Mouse (Mus musculus) frontal cortex, postnatal 10 days (tissue): ENCODE results near the gene Slc16a1.

Source experiments
- DNase-seq, 2 experiments: peaks; one replicate each; pipeline ENCODE4 v3.0.0; 2022; ENCODE audit warnings: low spot score in 2 of 2, mixed read lengths in 1 of 2

Gene Slc16a1

DNA sequence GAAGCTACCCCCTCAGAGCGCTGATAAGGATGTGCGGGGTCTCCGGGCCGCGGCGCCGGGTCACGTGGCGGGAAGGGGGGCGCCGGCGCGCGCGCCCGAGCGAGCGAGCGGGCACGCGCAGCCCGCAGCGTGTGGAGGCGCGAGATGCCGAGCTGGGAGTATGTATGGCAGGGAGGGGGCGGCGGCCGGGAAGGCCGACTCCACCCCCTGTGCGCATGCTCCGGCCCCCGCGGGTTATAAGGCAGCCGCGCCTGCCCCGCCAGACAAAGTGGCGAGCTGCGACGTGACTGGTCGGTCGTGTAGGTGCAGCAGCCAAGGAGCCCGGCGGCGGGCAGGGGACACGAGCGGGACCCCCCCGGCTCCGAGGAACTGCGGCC is at the start of gene Slc16a1:
TSS of gene Slc16a1 (plus strand) at position 266 of the 377 bp plus-strand sequence.
- DNase-seq: peak; percentile 86

DNA sequence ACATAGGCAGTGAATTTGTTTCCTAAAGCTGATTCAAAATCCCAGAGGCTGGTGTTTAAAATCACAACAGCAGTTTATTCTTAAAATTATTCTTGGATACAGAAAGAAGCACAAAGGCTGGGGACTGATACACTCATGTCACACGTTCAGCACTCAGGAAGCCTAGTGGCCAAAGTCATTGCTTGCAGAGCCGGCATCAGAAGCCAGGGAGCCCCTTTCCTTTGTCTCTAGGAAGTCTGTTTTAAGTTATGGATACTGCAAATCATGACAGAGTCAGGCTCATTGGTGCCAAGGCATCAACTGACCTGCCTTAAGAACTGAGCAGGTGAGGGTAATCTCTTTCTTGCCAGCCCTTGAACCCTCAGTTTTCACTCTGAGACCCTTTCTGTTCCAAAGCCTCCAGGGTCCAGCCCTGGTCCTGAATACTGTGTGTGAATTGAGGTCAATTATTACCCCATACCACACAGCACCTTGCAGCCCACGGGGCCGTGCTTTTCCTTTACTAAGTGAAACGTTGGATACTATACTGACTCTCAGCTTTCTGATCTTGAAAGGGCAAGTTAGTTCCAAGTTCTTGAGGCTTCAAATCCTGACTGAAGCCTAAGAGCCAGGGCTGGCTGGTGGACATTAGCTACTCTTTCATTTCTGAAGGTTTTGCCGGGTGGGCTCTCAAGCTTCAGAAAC is 41.9 kb upstream of the Slc16a1 start:
- DNase-seq: no peak

DNA sequence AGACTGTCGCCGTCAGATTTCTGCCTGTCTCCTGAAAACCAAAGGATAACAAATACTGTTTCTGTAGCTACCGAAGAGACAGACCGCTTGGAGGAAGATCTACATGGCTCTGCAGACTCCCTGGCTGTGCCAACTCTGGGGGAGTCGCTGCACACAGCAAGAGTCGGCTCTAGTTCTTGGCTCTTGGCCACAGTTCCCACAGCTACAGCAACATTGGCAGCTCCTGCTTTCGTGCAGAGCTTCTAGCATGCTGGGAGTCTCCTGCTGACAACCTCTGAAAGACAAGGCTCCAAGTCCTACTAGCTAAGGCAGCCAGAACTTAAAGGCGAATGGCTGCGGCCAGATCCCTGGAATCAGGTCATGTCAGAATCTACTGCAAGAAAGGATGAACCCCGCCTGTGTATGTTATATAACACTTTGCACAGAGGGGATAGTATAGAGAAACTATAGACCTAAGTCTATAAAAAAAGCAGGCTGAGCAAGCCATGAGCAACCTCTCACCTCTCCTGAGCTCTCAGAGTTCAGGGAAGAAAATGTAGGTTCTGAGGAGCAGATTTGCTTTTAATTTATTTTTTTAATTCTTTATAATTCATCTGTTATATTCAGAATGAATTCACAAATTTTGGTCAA is 41.2 kb upstream of the Slc16a1 start:
- peak; percentile 84 to 87 for DNase-seq

DNA sequence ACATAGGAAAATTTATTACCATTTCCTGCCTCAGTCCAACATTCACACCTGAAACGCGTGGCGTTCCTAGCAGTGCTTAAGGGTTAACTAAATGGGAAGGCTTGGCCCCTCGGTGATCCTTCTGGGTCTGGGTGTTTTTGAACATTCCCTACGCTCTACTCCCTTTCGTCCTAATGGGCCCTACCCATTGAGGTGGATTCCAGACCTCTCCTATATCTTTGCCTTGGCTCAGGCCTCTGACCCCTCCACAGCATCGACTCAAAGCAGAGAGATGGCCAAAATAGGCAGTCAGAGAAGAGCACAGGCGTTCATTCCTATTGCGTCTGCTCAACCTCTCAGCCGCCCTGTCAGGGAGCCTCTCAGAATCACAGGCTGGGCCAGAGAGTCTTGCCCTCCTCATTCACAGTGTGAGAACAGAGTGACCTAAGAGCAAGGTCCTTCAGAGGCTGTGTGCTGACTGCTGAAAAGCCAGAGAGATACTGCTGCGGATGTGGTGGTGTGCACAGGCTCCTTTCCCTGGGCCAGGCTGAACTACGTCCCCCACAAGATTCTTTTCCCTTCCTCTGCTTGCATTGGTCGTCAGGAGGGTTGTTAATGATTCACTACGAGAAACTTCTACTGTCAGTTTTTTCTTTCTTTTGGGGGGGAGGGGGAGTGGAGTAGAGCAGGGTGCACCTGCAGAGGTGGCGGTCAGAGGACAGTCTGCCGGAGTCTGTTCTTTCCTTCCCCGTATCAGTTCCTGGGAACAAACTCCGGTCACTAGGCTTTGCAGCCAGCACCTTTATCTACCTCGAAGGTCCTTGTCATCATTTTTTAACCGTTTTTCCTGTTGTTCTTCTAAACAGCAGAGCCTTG is 38.9 kb upstream of the Slc16a1 start:
- DNase-seq: no peak

DNA sequence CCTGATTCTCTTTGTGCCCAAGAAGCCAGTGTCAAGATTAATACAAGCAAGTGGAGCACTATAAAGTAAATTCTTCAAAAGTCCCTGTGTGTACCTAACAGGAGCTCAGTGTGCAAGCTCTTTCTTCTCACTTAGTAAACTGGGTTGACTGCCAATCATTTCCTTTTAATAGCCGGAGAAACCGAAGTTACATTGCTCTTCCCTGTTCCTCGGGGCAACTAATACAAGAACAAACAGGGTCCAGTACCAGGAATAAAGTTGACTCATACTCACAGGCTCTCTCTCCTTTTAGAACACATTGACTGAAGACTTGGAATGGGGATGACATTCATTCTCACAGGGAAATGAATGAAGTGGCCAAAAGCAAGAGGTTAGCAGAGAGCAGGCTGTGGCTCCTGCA is 37.8 kb upstream of the Slc16a1 start:
- DNase-seq: no peak

DNA sequence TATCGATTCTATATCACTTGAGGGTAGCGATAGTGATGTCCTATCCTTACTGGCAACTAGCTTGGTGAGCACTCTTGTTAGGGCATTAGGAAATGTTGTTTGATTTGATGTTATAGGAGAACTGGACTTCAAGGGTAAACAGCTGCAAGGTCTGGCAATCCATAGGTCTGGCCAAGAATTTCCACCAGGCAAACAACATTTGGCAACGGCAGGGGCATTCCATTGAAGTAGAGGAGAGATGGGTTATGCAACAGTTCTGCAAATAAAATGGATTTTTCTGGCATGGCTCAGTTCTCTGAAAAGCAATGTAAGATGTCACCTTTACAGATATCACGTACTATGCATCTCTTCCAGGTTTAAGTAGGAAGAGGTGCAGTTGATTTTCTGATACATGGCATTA is 36.8 kb upstream of the Slc16a1 start:
- DNase-seq: no peak

DNA sequence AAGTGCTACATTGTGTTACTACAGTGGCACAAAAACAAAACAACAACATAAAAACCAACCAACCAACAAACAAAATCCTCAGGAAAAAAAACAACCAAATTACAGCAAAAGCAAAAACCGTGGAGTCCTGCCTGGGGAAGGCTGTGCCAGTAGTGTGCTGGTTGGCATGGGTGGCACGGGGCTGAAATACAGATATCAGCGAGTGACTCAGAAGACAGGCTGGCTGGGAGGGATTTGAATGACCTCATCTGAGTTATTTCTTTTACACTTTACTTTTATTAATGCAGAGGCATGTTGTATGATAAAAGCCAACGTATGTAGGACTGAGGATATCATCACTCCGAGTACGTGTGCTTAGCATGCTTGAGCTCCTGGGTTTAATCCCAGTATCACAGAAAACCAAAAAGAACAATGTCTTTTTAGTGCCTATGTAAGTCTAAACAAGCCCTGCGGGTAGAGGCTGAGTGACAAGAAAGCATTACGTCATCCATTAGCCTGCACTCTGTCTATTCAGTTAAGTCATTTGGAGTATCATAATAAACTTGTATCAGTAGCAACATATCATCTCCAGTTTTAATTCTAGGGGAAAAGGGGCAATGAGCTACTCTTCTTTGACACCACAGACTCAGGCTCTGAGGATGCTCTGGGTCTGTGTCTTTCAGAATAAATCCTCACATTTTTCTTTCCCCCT is 28.6 kb upstream of the Slc16a1 start:
- no peak for DNase-seq

DNA sequence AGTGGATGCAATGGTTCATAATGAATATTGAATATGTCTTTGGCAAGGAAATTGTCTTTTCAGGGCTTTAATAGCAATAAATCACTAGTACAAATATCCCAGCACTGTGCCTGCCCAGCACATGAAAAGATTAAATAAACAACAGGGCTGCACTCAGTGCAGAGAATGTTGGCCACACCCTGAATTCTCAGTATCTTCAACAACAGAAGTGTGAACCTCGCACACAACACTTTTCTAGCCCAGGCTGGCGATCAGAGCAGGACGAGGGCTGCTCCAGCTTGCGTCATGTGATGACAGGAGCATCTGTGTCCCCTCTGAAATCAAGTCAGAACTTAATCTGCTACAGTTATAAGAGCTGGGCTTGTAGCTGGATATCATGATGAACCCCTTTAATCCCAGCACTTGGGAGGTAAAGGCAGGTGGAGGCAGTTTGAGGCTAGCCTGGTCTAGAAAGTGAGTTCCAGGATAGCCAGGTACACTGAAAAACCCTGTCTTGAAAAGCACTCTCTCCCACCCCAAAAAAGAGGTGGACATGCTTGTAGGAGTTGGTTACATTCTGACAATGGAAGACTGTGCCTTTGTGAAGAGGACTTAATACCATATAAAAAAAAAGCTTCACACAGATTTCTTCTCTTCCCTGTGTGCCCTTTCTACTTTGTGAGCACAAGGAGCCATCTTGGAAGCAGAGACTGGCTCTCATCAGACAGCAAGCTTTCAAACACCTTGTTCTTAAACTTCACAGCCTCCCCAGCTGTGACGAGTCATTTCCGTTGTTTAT is 27.8 kb upstream of the Slc16a1 start:
- DNase-seq: no peak

DNA sequence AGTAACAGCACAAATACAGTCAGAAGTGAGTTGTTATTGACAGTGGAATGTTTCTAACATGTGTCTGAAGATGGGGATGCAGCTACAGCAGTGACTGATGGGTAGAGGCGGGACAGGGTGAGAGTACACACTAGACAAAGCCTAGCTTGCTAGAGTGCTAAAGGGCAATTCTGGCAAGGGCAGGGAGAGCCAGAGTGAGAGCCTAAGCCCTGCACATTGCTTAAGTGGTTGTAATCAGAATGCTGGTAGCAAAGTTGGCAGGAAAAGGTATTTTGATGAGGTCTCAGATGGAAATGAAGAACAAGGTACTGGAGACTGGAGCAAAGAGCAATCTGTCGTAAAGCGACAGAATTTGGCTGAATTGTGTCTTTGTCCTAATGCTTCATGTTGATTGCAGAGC is 26.5 kb upstream of the Slc16a1 start:
- no peak for DNase-seq

DNA sequence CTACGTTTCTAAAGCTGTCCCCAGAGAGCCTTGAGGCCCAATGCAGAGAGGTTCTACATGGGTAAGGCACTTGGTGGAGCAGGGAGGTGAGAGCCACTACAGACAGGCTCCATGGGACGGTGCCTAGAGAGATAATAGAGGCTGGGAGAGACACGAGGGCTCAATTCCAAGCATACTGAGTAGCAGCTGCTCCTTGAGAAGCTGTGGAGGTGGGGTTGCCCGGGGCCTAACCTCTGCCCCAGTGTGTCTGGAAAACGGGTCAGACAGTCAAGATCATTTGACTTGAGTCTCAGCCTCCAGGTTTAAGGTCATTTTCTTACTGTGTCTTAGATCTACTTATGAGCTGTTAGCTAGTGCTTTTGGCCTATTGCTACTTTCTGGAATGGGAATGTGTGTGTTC is 25.4 kb upstream of the Slc16a1 start:
- no peak for DNase-seq

DNA sequence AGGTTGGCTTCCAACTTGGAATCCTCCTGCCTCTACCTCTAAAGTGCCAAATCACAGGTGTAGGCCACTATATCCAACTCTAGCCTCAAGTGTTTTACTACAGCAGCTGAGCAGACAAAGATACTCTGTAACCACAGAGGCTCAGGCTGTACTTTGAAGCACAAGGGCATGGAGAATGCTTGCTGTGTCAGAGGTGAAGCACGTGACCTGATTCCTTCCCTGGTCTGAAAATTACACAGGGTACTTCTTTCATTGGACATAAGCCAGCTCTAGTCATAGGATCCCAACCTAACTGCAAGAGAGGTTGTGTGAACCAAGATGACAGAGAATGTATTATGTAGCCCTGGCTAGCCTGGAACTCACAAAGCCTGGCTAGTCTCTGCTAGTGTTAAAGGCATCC is 24.4 kb upstream of the Slc16a1 start:
- DNase-seq: no peak

DNA sequence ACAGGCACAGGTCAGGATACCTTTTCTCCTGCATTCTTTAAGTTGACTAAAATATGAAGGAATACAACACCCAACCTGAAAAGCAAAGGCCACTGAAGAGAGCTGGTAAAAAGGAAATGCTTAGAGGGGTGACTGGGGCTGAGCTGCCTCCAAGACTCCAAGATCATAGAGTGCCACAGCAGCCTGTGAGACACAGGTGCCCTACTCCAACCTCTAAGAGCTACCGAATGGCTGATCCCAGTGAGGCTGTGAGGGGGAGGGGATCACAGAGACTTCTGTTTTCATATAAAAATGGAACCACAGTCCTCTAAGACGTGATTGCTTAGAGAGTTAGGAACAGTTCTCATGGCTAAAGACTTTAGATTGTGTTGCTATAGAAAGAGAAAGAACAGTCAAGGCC is 23.3 kb upstream of the Slc16a1 start:
- DNase-seq: no peak

DNA sequence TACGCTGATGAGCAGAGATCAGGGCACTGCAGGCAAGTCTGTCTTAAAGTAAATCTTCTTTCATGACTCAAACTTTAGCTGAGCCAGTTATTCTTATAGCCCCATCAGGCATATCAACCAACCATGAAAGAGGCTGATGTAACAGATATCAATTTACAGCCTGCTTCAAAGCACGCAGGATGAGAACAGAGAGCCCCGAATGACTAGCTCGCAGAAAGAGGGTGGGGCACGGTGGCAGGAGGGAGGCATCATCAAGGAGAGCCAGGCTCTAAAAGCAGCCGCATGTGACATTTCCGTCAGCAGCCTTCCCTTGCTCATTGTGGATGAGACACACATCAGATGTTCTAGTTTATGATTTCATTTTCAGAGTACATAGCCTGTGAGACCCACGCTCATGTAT is 22.3 kb upstream of the Slc16a1 start:
- peak in 1 of 2 experiments; percentile 44 for DNase-seq

DNA sequence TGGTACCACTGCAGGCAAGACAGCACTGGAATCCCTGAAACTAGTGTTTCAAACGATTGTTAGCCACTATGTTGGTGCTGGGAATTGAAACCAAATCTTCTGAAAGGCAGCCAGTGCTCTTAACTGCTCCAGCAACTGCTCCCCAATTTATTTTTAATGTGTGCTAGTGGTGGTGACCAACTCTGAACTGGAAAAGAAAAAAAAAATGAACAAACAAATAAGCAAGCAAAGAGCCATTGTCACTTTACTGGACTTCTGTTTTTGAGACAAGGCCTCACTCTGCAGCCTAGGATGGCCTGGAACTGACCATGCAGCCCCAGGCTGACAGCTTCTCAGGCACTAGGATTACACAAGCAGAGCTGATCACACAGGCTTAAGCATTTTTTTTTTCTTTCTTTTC is 16.6 kb upstream of the Slc16a1 start:
- no peak for DNase-seq

DNA sequence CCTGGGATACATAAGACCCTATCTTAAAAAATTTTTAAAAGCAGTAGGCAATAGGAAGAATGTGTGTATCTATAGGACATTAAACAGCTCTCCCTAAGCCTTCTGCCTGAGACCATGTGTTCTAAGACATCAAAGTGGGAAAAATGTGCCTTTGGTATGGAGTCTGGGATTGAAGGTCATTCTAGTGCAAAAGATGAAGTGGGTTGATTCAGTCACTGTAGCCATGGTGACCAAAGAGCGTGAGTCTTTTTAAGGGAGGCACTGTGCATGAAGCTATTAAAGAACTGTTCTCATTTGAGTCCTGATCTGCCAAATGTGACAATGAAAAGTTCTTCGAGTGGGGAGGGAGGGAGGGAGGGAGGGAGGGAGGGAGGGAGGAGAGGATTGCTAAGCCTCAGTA is 8.7 kb upstream of the Slc16a1 start:
- DNase-seq: no peak

DNA sequence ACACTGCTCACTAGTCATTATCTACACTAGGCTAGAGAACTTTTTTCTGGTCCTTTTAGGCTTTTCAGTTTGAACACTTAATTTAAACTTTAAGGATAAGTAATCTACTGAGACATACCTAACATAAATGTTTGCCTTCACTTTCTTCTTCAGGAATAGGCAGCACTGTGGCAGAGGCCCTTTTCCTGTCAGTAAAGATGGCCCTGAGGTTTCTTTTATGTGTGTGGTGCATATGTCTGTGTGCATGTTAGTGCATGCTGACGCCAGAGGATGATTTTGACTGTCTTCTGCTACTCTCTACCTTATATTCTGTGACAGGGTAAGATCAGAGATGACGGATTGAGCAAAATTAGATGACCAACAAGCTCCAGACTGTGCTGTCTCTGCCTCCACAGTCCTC is 7.5 kb upstream of the Slc16a1 start:
- DNase-seq: no peak

DNA sequence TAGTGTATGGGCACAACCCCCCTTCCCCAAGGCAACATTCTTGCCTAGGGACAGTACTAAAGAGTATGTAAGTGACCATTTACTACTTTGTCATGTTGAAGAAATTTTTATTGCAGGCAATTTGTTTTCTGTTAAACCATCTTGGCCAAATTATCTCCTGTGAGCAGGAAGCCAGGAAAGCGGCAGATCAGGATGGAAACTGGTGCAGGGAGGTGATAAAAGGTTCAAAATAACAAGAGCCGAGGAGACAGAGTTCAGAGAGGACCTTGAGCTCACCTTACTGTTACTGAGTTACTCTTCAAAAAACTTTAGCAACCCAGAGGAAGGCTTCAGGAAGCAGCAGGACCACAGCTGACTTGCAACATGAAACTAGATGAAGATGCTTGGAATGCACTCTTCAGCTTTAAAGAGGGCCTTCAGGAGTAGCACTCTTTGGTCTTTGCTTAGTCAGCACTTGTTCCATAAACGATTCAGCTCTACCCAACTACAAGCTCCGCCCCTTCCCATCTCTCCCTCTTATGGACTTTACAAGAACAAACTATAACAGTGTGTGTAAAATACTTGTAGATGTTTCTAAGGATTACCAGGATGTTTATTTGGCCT is 5.8 kb upstream of the Slc16a1 start:
- DNase-seq: no peak

DNA sequence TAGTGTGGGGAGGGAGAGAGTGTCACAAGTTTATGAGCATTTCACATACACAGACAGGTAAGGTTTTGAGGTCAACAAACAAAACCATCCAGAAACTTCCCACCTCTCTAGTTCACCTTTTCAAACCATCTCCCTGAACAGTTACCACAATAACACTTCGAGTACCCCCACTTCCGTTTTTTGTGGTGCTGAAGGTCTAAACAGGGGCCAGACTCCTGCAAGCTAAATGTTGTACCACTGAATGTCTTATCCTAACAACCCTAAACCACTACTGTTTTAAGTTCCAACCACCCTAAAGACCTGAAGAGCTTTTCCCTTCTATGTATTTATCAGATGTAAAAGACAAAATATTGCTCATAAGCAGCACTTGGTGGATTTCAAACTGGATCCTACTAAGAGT is 2.0 kb upstream of the Slc16a1 start:
- DNase-seq: no peak

DNA sequence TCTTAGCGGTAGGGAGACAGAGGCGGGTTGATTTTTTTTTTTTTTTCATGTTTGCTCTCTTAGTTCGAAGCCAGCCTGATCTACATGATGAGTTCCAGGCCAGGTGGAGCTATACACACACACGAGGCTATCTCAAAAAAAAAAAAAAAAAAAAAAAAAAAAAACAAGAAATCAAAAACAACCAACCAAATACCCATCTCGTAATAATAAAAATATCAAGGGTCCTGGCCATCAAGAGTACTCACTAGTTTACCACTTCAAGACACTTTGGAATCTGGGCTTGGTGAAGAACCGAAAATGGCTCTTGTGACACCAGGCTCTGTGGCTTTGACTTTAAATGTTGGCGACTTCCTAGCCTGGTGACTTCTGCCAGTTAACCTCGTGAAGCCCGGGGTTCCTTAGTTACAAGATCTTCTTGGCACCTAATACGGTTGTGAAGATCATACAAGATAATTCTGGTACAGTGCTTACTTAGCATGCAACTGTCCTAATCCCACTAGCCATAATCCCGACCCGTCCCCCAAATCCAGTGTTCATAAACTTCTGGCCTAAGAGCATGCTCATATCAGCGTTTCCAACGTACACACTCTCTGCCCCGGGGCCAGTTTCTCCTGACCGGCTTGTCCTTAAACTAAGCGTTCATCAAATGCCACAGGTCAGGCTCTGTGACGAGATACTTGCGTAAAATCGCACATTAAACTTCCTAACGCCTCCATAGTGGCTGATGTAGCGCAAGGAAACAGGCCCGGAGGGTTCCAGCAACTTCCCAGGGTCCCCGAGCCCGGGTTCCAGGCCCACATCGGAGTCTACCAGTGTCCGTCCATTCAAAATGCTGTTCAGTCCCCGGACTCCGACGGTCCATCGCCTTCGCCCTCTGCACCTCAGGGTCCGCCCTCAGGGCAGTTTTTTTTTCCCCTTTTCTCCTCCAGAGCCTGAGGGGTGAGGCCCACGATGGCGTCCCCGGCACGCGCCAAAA is 753 bp upstream of the Slc16a1 start:
- DNase-seq: peak in 1 of 2 experiments; percentile 41
